Mouse (Mus musculus) kidney, postnatal 4 days (tissue): Measurements from ENCODE around the gene Clic3.
"Not testable (repeated sequence)": the region's sequence is repeated elsewhere in the genome, so short reads cannot be mapped to it uniquely, and the experiment has no call there.

Experiments
- DNase-seq, 2 experiments: peaks; one replicate each; pipeline ENCODE4 v3.0.0; 2021; ENCODE audit warnings: mixed read lengths in 2 of 2

Clic3 gene

GRCm38 (mm10) chr2:25456205-25456953 lies at the start of gene Clic3:
Clic3 (plus strand) TSS chr2:25456838.
- peak; percentile 29 to 54 for DNase-seq

DNA sequence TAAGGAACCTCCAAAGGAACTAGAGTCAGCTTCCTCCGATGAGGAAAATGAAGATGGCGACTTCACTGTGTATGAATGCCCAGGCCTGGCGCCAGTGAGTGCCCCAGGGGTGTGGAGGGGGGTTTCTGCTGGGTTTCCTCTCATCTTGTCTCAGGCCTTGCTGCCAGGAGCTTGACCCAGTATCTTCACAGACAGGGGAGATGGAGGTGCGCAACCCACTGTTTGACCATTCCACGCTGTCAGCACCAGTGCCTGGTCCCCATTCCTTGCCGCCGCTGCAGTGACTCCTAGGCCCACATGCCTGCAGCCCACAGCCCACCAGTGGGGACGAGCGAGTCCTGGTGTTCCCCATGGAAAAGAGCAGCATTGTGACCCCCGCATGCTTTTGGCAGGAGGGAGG lies 47.7 kb upstream of the Clic3 start:
- DNase-seq, result no peak

DNA sequence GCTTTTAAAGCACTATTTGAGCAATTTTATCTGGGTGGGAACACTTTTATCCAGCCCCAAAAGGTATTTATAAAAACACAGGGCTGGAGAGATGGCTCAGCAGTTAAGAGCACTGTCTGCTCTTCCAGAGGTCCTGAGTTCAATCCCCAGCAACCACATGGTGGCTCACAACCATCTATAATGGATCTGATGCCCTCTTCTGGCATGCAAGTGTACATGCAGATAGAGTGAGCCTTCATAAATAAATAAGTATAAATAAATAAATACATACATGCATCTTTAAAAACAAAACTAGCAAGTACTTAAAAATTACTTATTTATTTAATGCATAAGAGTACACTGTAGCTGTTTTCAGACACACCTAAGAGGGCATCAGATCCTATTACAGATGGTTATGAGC lies 43.2 kb upstream of the Clic3 start:
- not testable (repeated sequence) for DNase-seq

- DNase-seq, result no peak
These were observed 39.2 kb upstream of the Clic3 start for GRCm38 (mm10) chr2:25417426-25417825.

GRCm38 (mm10) chr2:25421896-25422295 lies 34.7 kb upstream of the Clic3 start:
- peak; percentile 61 to 73 for DNase-seq

DNA sequence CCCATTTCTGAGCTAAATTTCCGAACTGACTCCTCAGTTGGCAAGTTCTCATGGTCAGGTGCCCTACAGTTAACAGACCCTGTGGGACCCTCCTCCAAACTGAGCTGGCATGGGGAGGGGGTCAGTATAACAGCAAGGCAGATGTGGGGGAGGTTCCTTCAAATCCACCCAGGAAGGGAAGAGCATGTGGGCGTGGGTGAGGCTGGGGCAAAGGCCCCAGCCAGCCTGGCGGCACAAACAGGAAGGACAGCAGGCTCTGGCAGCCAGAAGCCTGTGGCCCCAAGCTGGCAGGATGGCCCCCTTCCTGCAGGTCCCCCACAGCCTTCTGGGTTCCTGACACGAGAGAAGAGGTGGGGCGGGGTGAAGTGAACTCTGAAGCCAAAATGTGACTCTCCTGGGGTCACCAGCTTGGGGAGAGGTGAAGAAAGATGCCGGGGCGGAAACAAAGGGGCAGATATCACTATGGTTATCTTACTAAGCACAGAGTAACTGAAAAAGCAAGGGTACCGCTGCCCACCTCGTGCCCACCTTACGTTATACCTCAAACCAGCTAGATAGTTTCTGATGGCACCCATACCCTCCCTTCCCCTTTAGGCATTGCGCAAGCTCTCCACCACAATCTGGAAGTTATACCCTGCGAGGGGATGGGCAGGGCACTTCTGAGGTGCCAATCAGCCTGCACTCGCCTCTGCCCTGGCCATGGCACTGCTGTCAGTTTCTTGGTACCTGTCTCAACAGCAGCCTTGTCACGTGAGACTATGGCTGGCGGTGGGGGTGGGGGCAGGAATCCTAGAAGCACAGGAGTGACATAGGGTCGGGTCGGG lies 33.8 kb upstream of the Clic3 start, which contains the start of gene Fut7:
Gene Fut7, plus strand, starts transcription at position 681 of the 824 bp plus-strand sequence.
- DNase-seq, result no peak

- DNase-seq, result no peak
These were observed 33.0 kb upstream of the Clic3 start for GRCm38 (mm10) chr2:25423626-25424025.

DNA sequence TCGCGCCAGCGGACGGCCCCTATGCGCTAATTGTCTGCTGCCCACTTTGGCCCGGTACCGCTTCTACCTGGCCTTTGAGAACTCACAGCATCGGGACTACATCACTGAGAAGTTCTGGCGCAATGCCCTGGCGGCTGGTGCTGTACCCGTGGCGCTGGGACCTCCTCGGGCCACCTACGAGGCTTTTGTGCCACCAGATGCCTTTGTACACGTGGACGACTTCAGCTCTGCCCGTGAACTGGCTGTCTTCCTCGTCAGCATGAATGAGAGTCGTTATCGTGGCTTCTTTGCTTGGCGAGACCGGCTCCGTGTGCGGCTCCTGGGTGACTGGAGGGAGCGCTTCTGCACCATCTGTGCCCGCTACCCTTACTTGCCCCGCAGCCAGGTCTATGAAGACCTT lies 31.2 kb upstream of the Clic3 start:
- DNase-seq, result no peak

DNA sequence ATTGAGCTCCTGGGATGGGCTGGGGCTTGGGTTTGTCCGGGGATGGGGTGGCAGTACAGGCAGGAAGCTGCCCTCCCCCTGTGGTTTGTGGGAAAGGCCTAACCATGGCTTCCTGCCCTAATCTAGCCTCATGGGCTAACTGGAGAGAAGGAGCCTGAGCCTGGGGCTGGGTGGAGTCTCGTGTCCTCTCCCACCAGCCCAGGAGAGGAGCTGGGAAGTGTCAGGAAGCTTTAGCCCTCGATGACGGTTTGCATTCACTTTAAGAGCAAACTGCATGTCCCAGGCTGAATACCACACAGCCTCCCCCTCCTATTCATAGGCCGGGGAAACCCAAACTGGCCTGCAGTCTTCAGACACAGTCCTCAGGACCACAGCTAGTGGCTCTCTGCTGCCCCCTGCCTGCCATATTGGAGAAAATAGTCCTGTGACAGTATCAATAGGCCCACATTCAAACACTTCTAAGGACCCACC lies 29.9 kb upstream of the Clic3 start:
- peak; percentile 80 to 84 for DNase-seq

DNA sequence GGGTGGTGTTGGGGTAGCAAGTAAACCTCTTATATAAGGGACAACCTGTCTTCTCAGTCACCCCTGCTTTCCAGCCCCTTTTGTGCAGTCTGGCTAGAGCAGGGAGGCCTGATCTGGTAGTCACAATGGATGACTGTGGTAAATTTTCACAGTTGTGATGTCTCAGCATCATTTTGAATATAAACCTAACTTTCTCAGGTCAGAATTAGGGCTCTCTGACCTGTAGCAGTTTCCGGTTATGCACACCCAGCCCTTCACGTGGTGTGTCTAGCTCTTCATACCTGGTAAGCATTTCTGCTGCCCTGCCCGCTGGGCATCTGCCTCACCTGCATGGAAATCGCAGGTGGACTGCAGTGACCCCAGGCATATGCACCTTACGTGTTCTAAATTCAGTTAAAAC lies 29.4 kb upstream of the Clic3 start:
- no peak for DNase-seq

DNA sequence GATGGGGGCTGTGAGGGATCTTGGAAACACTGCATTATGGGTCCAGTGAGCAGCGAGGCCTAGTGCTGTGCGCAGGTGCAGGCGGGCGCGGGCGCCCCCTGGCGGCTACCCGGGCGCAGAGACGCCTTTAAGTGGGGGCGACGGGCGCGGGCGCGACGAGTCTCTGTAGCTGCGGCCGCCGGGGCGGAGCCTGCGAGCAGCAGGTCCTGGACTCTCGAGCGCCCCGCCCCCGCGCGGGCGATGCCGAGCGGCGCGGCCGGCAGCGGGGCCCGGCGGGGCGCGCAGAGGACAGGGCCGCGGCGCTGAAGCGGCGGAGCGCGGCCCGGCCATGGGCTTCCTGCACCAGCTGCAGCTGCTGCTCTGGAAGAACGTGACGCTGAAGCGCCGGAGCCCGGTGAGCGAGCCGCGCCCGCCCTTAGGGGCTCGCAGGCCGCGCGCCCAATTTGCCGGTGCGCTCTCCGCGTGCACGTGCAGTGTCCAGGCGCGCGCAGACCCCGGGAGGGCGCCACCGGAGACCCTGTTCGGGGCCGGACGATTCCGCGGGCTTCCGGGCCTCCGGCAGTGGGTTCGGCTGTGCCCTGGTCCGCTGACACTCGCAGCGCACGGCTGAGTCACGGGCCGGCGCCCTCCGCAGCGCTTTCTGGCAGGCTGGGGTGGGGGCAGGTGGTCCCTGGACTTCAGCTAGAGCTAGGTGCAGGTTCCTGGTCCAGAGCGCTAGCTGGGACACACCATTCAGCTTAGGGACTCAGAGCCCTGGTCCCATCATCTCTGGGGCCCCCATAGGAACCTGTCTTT lies 28.0 kb upstream of the Clic3 start, which contains the start of gene Abca2:
Gene Abca2, plus strand, starts transcription at position 262 of the 795 bp plus-strand sequence.
- peak; percentile 94 to 97 for DNase-seq

GRCm38 (mm10) chr2:25429435-25430180 lies 27.0 kb upstream of the Clic3 start:
- DNase-seq, result peak; percentile 41 to 53

- DNase-seq, result peak; percentile 67 to 79
These were observed 26.0 kb upstream of the Clic3 start for GRCm38 (mm10) chr2:25430395-25431233.

GRCm38 (mm10) chr2:25431308-25431855 lies 25.3 kb upstream of the Clic3 start:
- DNase-seq, result no peak

DNA sequence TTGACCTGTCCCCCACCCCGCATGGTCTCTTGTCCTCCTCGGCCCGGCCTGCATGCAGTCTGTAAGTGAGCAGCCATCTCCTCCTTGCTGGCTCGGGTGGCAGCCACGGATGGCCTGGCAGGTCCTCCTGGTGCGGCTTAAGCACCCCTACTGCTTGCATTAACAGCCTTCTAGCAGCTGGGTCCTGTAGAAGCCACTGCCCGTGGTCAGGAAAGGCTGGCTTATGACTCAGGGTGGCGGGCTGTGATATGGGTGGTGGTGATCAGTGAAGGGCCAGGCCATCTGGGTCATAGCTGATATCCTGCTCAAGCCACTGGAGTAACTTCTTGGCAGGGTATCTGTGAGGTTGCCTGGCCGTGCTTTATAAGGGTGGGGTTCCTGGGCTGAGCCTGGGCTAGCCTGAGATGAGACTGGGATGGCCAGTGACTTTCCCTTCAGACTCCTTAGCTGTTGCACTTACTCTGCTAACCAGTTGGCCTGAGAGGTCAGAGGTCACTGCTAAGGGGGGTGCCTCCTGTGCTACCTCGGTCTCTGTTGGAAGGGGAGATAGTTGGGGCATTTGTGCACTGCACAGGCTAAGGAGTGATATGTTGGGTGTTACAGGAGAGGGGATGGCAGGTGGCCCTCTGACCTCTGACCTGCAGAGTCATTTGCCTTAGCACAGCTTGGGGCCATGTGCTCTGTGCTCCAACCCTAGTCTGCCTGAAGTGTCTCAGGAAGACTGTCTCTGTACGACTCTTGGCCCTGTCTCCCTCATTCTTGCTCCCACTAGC lies 24.1 kb upstream of the Clic3 start:
- no peak for DNase-seq

- no peak for DNase-seq
These were observed 23.5 kb upstream of the Clic3 start for GRCm38 (mm10) chr2:25433101-25433500.

- no peak for DNase-seq
These were observed 22.3 kb upstream of the Clic3 start for GRCm38 (mm10) chr2:25434292-25434691.

DNA sequence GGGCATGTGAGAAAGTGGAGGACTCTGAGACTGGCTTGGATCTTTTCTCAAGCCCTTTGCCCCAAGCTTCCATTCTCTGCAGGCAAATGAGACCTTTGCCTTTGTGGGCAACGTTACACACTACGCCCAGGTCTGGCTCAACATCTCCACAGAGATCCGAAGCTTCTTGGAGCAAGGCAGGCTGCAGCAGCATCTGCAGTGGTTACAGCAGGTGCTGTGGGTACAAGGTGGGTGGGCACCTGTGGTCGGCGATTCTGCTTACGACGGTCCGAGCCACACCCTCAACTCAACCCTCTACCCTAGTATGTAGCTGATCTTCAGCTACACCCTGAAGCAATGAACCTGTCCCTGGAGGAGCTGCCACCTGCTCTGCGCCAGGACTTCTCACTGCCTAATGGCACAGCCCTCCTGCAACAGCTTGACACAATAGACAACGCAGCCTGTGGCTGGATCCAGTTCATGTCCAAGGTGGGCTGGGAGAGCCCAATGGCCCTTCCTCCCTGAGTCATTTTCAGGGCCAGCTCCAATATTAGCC lies 20.3 kb upstream of the Clic3 start:
- DNase-seq, result no peak

DNA sequence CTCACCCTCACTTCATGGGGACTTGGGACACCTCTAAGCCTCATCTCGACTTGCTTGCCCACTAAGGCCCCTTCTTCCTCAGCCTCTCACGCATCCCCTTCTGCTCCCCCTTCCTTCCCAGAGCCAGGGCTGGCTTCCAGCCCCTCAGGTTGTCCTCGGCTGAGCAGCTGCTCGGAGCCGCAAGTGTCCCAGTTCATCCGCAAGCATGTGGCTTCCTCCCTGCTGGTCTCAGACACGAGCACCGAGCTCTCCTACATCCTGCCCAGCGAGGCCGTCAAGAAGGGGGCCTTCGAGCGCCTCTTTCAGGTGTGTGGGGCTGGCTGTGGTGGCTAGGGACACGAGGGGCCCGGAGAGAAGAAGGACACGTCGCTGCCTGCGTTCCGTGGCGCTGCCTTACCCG lies 15.6 kb upstream of the Clic3 start:
- DNase-seq, result no peak

GRCm38 (mm10) chr2:25442682-25443081 lies 14.0 kb upstream of the Clic3 start:
- DNase-seq, result no peak
